Mouse (Mus musculus): ENCODE data around the gene Zfp128.
A peak's percentile ranks its signal among the peaks of the same experiment; 100 is the strongest.
"Not testable (repeated sequence)": the region's sequence is repeated elsewhere in the genome, so short reads cannot be mapped to it uniquely, and the experiment has no call there.

Zfp128 gene

DNA sequence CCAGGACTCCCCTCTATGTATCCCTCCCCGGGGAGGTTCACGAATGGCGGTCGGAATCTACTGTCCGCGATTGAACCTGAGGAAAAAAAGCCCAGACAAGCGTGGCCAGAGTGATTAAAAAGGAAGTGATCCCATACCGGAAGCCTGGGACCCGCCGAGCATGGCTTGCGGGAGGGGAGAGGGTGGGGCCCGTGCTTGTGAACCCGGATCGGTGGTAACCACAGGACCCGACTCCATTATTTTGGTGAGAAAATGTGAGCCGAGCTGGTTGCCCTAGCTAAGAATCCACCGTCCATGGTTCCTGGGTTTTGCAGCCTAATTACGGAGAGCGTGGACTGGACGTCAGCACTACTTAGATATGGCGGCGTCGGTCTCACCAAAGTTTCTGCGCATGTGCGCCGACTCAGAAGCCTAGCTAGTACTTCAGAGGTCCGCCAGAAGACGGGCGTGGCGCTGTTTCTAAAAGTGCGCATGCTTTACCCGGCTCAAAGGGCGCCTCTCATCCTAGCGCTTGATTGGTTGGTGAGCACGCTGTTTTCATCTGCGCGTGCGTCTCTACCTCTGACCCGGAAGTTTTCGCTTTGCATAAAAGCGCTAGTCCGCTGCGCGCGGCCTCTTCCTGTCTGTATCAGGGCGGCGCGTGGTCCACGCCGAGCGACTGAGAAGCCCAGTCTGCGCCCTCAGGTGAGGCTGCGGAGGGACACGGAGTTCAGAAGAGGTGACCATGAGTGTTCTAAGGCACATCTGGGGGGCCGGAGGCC, 40.9 kb downstream of the Zfp128 start, which contains the start of gene Rps5:
Gene Rps5 (plus strand): TSS at position 586 of the 761 bp plus-strand sequence.
- DNase-seq (ENCODE audit: extremely low spot score, low read depth, low spot score) = peak; percentile 98

DNA sequence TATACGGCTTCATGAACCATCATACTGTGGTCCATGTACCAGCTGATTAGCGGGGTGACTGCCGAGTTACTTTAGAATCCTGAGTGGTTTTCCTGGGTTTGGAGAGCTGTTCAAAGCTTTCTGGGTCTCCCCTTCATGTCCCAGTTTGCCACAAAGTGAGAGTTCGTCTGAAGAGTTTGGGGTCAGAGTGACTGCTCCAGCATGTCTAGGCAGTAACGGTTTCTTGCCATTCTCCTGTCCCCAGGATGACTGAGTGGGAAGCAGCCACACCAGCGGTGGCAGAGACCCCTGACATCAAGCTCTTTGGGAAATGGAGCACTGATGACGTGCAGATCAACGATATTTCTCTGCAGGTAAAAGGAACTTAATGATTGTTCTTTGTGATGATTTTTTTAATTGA, 41.8 kb downstream of the Zfp128 start:
- no peak for DNase-seq (ENCODE audit: extremely low spot score, low read depth, low spot score)

- no peak for DNase-seq (ENCODE audit: extremely low spot score, low read depth, low spot score)
Measured at GRCm38 (mm10) chr7:12926316-12926715, 45.3 kb downstream of the Zfp128 start.

DNA sequence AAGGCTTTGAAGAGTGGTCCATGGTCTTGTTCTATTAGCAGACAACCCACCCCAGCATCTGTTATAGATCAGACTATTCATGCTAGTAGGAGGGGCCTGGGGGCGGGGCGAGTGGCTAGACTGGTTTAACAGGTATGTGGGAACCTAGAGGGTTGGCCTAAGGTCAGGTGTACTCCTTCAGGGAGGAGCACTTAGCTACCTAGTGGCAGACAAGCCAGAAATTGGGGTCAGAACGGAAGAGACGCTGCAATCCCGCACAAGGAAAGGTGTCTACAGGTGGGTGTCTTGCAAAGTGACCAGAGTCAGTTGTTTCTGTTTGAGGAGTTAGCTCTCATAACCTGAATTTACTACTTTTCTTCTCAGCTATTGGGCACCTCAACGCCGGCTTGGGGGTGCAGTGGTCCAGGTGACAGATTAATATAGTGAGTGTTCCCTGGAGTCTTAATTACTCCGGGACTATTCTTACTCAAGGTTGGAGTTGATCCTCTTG, 46.3 kb downstream of the Zfp128 start, which contains the start of gene Rnf225:
Gene Rnf225 (plus strand): TSS at position 226 of the 490 bp plus-strand sequence.
- no peak for DNase-seq (ENCODE audit: extremely low spot score, low read depth, low spot score)

GRCm38 (mm10) chr7:12927693-12928589, 47.0 kb downstream of the Zfp128 start:
- DNase-seq (ENCODE audit: extremely low spot score, low read depth, low spot score) = no peak

DNA sequence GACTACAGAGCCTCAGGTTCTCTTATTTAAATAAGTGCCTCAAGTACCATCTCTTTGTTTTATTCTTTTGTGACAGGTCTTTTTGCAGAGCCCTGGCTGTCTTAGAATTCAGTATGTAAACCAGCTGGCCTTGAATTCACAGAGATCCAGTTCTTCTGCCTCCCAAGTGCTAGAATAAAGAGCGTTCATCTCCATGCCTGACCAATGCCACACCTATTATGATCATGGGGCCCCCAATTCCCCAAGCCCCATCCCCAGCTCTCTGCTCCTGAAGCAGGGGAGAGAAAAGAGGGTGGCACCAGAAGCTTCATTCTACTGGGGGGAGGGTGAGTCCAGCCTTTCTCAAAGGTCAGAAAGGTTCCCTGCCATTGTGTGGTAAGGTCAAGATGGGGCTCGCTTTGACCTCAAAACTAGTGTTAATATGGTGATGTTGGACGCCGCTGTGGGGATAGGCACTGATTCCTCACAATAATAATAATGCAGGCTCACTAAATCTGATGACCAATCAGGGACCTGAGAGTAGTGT, 52.7 kb downstream of the Zfp128 start:
- no peak for DNase-seq (ENCODE audit: extremely low spot score, low read depth, low spot score)

- no peak for DNase-seq (ENCODE audit: extremely low spot score, low read depth, low spot score)
Measured at GRCm38 (mm10) chr7:12934808-12935207, 53.8 kb downstream of the Zfp128 start.

DNA sequence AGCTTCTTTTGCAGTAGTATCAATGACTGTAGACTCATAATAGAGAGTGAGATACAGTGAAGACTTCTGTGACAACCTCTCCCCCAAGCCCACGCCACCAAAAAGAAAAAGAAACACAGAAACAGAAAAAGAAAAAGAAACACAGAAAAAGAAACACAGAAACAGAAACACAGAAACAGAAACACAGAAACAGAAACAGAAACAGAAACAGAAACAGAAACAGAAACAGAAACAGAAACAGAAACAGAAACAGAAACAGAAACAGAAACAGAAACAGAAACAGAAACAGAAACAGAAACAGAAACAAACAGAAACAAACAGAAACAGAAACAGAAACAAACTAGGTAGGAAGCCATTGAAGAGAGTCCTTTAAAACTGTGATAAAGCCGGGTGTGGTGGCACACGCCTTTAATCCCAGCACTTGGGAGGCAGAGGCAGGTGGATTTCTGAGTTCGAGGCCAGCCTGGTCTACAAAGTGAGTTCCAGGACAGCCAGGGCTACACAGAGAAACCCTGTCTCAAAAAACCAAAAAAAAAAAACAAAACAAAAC, 56.4 kb downstream of the Zfp128 start:
- DNase-seq (ENCODE audit: extremely low spot score, low read depth, low spot score) = not testable (repeated sequence)

DNA sequence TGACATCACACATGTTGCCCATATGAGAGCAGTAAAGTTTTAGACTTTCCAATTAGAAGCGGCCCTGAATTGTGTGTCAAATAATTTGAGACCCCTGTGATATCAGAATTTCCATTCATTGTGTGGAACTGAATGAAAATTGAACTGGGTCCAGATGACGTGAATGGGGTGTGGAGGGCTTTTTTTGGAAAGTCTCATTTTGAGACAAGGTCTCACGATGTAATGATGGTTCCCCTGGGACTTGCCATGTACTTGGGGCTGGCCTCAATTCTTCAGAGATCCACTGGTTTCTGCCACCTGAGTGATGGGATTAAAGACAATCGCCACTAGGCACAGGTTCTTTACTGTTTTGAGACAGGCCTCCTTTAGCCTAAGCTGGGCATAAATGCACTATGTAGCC, 59.6 kb downstream of the Zfp128 start:
- no peak for DNase-seq (ENCODE audit: extremely low spot score, low read depth, low spot score)

Data from hindlimb bud, embryonic 11.5 days (tissue).